Mouse (Mus musculus) spleen, postnatal 10 days (tissue): Measurements from ENCODE around the gene Ech1.
A peak's percentile ranks its signal among the peaks of the same experiment; 100 is the strongest.

Experiments used
- DNase-seq, 2 experiments: peaks; one replicate each; pipeline ENCODE4 v3.0.0; 2021 to 2022; ENCODE audit warnings: low spot score in 2 of 2

The Ech1 gene

DNA sequence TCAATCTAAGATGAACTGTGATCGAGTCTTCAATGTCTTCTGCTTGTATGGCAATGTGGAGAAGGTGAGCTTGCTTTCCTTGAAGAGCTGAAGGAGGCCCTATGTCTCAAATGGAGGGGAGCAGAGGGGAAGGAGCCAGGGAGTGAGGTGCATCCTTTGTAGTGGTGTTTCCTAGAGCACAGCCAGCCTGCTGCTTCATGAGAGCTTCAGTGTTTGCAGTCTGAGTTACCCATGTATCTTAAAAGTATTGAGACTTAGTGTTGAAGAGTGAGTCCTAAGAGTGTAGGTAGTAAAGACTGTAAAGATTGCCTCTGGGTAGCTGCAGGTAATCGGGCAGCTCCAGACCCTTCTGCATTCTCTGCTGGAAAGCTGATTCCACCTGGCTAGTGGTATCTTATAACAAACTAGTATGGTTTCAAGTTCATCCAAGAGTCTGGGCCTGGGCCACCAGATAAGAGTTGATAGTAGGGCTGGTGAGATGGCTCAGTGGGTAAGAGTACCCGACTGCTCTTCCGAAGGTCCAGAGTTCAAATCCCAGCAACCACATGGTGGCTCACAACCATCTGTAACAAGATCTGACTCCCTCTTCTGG, 6.1 kb upstream of the Ech1 start:
- no peak for DNase-seq

DNA sequence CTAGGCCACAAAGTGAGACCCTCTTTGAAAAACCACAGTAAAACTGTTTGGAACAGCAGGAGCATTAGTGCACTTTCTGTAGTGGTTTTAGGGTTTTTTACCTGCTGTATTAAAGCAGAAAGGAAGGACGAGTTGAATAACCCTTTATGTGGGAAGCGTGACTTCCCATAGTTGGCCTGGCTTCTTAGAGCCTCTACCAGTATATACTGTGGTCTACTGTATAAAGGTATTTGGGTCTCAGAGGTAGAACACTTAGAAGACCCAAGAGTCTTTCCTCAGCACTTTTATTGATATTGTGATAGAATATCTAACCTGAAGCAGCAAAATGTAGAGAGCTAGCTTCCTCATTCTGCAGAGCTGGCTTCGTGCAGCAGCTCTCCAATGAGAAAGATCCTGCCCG, 5.4 kb upstream of the Ech1 start:
- DNase-seq, result no peak

DNA sequence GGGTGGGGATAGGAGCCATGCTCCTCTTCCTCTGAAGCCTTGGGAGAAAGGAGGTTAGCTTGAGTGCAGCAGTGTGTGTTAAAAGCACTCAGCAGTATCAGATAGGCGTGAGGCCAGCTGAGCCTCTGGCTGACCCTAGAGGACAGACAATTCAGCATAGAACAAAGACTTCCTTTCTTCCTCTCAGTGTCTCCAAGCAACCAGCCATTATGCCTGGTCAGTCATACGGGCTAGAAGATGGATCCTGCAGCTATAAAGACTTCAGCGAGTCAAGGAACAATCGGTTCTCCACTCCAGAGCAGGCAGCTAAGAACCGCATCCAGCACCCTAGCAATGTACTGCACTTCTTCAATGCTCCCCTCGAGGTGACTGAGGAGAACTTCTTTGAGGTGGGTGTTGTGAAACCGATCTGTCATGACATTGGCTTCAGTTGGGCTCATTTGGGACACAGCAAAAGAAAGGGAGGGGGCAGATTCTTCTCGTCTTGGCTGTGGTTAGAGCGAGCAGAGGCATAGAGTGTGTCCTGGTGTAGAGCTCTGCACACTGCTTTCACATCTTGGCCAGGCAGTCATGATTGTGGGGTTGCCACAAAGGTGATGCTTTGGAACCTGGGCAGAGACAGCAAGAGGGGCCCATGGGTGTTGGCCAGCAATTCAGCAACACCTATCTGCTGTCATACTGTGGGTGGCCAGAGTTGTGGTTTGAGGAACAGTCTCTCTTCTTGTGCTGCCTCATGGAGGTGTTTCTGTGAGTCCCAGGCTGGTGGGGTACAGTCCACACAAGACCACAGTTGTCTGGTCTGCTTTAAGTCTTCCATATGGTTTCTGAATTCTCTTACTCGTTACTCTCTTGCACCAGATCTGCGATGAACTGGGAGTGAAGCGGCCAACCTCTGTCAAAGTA, 4.4 kb upstream of the Ech1 start:
- no peak for DNase-seq

DNA sequence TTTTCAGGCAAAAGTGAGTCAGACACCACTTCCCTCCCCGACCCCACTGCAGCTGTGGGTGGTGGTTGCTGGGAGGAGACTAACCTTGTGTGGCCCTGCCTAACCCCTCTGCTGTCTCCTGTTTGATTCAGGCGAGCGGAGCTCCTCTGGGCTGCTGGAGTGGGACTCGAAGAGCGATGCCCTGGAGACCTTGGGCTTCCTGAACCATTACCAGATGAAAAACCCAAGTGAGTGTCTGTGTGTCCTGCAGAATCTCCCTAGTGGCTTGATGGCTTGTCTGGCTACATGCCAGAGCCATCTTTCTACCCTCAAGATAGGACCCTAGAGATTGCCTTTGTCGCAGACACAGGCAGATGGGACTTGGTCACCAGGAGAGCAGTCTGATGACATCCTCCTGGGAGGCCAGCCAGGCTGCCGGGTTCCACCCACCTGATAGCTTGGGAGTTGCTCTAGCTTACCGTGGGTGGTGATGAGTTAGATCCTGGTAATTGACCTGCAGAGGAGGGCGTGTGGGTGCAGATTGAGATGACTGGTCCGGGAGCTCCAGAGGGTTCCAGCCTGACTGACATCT, 3.7 kb upstream of the Ech1 start:
- no peak for DNase-seq

DNA sequence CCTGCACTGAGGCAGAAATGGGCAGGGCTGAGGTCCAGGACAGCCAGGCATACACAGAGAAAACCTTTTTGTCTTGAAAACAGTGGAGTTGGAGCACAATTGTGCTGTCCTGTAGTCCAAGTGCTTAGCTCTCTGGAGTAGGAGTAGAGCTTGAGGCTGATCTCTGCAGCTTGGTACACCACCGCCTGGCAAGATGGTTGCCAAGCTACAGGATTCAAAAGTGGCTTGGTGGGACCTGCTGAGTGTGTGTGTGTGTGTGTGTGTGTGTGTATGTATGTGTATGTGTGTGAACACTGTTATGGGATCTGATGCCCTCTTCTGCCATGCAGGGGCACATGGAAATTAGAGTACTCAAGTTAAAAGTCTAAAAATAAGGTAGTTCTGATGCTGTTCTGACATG, 2.5 kb upstream of the Ech1 start:
- no peak for DNase-seq

DNA sequence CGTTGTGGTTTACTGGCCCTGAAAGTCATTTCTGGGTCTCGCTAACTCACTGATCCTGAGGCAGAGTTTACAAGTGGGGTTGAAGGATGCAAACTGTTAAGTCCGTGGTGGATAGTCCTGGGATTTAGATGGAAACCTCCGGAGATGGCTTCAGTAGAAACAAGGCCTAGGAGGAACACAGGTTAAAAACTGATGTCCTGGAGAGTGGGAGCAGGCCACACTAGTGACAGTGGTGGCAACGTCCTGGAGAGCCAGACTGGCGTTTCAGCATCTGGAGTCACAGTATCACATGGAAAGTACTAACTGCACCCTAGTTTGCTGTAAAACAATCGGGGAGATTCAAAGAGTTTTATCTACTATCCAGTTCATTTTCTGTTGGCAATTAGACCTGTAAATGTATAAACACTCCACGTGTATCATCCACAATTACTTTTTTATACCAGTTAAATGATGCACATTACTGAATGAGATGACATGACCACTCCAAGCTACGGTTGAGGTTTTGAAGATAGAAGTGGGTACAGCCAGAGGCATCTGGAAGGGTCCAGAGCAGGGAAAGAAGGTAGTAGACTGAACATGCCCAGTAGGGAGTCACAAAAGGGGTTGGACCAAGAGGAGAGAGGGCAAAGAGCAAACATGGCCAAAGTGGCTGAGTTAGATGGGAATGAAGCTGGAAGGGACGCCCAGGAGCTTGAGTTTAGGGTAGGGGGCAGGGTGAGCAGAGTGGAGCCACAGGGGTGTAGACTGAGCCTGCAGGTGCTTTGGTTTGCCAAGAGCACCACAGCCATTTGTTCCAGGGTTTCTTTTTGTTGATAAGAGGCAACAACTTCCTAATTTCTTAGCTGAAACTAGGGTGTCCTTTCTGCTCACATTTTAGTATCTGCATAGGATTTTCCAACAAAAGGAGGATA, 1.8 kb upstream of the Ech1 start:
- no peak for DNase-seq

DNA sequence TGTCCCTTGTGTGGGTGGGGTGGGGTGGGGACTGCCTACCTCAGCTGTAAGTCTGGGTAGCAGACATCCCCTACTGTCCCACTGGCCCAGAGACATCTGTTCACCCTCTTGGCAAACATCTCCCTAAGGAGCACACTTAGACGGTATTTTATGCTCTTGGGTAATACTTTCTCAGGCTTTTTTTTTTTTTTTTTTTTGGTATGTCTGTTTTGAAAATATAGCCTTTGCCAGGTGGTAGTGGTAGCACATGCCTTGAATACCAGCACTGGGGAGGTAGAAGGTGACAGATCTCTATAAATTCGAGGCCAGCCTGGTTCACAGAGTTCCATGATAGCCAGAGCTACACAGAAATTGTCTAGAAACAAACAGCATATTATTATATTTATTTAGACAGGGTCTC, 1.1 kb upstream of the Ech1 start:
- no peak for DNase-seq

DNA sequence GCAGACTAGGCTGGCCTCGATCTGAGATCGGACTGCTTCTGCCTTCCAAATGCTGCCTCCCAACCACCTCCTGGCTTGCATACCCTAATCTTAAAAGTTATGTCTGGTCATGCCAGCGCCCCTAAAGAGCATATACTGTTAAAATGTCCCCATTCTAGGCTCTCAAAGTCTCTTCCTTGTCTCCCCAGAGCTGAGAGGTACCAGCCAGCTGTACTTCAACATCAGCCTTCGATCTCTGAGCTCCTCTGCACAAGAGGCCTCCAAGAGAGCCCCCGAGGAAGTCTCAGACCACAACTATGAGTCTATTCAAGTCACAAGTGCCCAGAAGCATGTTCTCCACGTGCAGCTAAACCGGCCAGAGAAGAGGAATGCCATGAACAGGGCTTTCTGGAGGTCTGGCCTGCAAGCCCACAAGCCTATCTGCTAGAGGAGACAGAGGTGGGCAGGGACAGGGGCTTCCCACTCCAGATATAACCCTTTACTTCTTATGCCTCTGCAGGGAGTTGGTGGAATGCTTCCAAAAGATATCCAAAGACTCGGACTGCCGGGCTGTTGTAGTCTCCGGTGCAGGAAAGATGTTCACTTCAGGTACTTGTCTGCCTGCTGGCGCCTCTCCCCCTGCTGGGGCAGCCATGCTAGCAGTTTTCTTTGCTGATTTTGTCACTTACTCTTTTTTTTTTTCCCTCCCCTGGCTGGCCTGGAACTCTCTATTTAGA, 827 bp downstream of the Ech1 start:
- DNase-seq, result peak; percentile 47 to 51

DNA sequence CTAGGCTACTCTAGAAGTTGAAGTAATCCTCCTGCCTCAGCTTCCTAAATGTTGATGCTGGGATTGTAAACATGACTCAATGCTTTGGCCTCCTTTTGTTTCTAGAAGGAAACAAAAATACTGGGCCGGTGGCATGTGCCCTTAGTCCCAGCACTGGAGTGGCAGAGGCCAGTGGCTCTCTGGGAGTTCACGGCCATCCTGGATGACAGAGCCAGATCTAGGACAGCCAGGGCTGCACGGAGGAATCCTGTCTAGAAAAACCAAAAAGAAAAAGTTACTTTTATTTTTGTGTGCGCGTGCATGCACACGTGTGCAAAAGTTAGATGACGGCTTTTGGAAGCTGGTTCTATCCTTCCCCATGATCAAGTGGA, 1.4 kb downstream of the Ech1 start:
- no peak for DNase-seq

DNA sequence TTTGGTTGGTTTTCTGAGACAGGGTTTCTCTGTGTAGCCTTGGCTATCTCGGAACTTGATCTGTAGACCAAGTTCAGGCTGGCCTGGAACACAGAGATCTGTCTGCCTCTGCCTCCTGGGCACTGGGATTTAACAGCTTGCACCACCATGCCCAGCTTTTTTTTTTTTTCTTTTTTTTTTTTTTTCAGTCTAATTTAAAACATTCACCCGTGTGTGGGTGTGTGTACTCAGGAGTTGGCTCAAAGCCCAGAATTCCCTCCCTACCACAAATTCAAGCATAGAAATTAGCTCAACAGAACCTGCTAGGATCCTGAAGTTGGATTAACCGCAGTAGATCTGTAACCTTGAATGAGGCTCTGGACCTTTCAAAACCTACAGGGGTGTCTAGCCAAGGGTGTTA, 2.3 kb downstream of the Ech1 start:
- no peak for DNase-seq

DNA sequence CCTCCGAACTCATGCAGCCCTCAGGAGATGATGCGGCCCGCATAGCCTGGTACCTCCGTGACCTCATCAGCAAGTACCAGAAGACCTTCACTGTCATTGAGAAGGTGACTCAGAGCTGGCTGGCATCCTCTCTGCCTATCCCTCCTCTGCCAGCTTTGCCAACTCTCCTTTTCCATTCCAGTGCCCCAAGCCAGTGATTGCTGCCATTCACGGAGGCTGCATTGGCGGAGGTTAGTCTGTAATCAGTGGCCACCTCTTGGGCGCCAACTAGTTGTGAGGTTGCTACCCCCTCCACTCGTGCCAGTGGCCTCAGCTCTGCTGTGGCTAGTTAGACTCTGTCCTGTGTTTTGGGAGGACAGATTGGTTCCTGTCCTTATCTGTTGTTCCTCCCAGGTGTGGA, 4.8 kb downstream of the Ech1 start:
- DNase-seq, result no peak

DNA sequence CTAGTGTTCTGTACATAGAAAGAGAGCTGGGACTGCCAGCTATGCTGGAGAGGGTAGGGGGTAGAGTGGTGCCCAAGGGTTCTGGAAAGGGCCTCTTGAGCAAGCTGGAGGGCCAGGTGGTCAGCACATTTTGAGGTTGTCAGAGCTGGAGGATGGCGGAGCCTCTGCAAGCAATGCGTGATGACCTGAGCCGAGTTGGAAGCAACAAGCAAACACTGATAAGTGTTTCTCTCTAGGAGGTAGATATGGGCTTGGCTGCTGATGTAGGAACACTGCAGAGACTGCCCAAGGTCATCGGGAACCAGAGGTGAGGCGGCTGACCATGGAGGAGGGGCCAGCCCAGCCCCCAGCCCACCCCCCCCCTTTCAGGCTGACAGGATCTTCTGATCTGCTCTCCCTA, 6.0 kb downstream of the Ech1 start:
- no peak for DNase-seq

DNA sequence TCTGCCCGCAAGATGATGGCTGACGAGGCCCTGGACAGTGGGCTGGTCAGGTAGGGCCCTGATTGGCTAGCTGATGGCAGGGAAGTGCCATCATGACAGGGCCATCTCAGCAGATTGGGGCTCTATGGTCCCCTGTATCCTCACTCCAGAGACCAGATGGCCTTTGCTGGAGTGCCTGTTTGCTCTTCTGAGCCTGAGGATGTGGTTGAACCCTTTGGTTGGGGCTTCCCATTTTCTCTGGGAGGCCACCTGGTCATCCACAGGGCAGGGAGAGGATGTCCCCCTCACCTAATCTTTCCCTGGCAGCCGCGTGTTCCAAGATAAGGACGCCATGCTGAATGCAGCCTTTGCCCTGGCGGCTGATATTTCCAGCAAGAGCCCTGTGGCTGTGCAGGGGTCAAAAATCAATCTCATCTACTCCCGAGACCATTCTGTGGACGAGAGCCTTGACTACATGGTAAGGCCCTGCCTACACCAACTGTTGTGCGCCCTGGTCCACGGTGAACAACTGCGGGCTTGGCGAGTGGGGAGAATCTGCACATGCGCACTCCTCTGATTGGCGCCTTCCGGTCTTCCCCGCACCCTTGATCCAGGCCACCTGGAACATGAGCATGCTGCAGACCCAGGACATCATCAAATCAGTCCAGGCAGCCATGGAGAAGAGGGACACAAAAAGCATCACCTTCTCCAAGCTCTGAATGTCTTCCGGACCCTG, 6.6 kb downstream of the Ech1 start:
- no peak for DNase-seq

DNA sequence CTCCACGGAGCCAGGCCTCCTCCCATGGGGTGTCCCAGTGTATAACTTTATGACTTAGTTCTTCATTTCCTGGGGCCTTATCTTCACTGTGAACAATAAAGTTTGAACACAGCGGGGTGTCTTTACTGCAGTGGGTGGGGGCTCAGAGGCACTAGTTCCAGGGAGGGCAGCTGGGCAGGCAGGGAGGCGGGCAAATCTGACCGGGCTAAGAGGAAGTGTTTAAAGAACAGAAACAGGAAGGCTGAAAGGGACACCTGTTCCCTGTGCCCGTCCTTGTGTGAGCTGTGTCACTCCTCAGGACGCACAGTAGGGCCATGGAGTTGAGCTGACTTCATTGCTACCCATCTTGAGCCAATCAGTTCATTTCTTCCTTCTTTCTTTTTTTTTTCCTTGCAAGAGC, 7.1 kb downstream of the Ech1 start:
- no peak for DNase-seq

DNA sequence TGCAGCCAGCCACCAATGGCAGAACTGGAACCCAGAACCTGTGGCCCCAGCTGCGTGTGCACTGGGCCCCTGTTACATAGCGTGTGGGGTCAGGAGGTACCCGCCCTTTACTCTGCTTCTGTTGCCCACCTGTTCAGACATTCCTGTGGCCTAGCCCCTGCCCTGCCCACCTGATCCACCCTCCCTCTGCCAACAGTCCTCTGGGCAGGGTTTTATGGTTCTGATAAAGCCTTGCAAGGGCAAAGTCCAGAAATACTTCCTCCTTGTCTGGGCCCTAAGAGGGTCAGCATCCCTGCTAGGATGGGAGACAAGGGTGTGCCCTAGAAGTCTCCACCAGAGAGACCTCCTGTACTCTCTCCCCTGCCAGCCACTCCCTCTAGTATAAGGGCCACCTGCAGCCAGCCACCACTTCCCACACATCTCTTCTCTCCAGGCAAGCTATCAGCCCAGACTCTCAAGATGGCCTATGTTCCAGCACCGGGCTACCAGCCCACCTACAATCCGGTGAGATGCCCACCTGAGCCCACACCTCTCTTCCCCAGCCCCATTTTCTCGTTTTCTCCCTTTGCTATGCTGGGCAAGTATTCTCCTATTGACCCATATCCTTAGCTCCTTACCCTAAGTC, 8.8 kb downstream of the Ech1 start, which contains the start of gene Lgals4:
Lgals4 (plus strand) TSS at position 132 of the 625 bp plus-strand sequence.
- no peak for DNase-seq

DNA sequence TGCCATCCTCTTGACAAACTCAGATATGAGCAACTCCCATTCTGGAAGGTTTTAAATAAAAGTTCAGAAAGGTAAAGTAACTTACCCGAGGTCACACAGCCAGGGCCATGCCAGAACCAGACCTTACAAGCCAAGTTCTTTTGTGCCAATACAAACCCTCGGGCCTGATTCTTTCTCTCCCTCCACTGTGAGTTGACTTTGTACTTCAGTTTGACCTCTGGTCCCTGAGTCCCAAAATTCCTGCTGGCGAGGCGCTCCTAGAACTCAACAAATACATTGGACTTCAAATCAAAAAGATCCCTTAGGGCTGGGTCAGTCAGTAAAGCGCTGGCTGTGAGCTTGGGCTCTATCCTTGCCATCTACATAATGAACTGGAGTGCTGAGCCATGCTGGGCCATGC, 11.9 kb downstream of the Ech1 start:
- DNase-seq, result no peak

DNA sequence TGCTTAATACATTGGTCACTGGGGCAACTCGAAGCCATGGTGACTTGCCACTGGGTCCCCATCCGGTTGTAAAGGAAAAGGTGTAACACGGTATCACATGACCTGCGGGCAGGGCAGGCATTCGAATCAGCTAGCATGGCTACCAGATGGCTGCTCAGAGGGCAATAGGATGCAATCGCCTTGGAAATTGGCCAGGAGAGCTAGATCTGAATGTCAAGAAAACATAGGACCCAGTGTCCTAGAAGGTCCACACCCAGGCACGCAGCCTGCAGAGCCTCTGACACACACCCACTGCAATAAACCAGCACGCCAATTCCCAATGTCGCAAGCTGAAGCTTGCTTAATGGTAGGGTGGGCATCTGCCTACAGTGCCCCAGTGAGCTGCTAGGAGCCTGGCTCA, 13.3 kb downstream of the Ech1 start:
- no peak for DNase-seq

DNA sequence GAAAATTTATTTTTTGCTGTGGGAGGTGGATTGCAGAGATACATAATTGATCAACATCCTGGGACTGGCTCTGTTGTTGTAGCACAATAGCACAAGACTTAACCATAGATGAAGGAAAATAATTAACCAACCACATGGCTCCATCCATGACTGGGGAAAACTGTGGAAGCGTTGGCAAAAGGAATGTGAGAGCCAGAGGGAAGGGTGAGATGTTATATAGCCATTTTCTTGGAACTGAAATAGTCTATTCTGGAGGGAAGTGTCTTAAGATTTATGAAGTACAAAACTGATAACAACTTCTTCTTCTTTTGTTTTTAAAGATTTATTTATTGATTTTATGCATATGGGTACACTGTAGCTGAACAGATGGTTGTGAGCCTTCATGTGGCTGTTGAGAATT, 22.3 kb downstream of the Ech1 start:
- no peak for DNase-seq

DNA sequence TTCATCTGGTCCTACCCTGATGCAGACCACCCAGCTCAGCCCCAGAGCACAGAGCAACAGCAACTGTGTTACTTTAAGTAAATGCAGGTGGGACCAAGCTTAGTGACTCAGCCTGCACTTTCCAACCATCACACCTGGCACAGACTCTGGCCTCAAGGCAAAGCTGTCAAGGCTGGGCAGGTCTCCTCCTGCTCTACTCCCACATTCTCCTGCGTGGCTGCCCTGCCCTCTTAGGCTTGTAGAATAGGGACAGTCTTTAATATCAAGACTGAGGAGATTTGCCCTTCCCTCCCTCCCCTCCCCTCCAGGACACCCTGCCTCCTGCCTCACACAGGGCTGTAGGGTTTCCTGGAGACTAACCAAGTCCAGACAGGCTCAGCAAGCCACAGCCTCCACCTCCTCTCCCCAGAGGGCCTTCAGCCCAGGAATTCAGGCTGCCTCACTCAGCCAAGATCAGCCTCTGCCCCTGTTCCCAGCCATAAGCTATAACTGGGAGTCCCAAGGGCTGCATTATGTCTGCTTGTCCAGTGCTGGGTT, 24.8 kb downstream of the Ech1 start:
- no peak for DNase-seq

DNA sequence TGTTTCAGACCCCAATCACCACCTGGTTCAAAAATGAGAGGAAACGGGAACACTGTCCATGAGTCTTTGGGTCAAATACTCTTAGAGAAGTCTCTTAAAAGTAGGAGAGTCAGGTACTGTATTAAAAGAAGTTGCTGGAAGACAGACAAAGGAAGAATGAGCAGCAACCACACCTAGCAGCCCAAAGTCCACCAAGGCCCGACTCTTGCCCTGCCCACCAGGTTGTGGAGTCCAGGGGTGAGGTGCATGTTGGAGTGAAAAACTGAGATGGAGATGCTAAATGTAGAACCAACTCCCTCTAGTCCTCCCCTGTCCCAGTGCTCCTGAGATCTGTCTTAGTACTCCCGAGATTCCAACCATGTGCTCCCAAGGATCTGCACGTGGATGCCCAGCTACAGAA, 25.6 kb downstream of the Ech1 start:
- DNase-seq, result no peak
